Mouse (Mus musculus) kidney, adult 2 months (tissue): ENCODE results near the gene Ppfibp1.

Experiments used
- CTCF ChIP-seq: fragments of 200-500 bp; conservative IDR thresholded peaks from 2 replicates; pipeline ENCODE4 v1.5.1; 2011; ENCODE audit warnings: low read depth, mild to moderate bottlenecking, control low read depth, low read length, moderate library complexity, mixed read lengths; ENCODE audit not compliant: insufficient read depth, insufficient read length
- POLR2A ChIP-seq: fragments of 200-500 bp; IDR thresholded peaks from one replicate; pipeline ENCODE4 v1.6.1; 2011; ENCODE audit warnings: low read depth, low read length, control low read depth

DNA sequence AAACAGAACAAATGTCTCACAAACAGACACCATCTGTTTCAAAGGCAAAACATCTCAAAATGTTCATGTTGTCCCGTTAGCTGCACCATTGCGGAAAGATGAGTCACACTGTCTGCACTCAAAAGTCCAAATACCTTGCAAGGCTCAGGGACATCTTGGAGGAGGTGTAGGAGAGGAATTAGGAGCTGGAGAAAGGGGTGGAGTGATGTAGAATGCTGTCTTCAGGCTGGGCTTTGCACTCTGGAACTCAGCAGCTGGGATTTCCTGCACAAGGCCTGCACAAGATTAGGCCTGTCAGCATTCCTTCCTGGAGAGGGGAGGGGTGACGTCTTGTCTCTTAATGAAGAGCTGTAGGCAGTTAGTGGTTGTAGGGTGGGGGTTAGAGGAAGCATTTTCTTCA is 96.3 kb downstream of the Ppfibp1 start:
- TF ChIP-seq POLR2A (no peak), CTCF (no peak)
